Mouse (Mus musculus) megakaryocyte, embryonic 14.5 days (primary cell): Measurements from ENCODE around the gene Col15a1.

Source experiments
- FLI1 ChIP-seq: IDR thresholded peaks from 2 replicates; pipeline ENCODE4 v1.6.1; 2012; ENCODE audit warnings: low read length, inconsistent platforms, mixed read lengths
- GATA1 ChIP-seq: IDR thresholded peaks from 3 replicates; pipeline ENCODE4 v1.6.1; 2012; ENCODE audit warnings: mixed read lengths, low read length, inconsistent platforms, borderline replicate concordance

DNA sequence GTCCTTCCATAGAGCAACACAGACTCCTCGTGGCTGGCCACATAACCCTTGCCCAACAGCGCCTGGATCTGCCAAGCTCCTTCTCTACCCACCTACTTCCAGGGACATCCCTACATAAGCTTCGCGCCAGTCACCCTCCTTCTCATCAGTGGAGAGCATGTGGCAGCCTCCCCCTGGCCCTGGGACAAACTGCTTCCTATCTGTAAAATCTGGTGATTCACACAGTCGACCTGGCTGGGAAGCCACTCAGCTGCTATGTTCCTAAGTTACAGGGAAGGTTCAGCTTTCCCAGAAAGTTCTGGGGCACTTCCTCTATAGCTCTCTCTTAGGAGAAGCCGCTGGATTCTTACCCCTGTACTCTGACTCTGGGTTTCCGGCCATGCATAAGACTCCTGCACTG, 22.5 kb downstream of the Col15a1 start:
- TF ChIP-seq FLI1, result no peak
- no peak for TF ChIP-seq GATA1
